Mouse (Mus musculus) stomach, postnatal 0 days (tissue): ENCODE results near the gene Tsen34.

Source experiments
- CTCF ChIP-seq: IDR thresholded peaks from 2 replicates; pipeline ENCODE4 v1.5.1; 2016; ENCODE audit warnings: antibody characterized with exemption, low read depth, mild to moderate bottlenecking, moderate library complexity
- EP300 ChIP-seq: optimal IDR thresholded peaks from 2 replicates; pipeline ENCODE3; 2016; ENCODE audit warnings: antibody characterized with exemption

- TF ChIP-seq CTCF, result no peak
- TF ChIP-seq EP300, result no peak
Measured at GRCm38 (mm10) chr7:3643843-3644242, 48.8 kb upstream of the Tsen34 start.
